18 mouse cellular contexts compared by ENCODE assay signal in genomic region chr5:125925856-125926497, GRCm38 (mm10).
DNase-seq lines count a peak whose midpoint lies in the region; ATAC-seq and TF ChIP-seq lines count a peak whose summit lies in the region.
"Had no signal": no experiment of that assay in that cellular context is flagged by ENCODE, and none has a peak within 500 bp of the region (broad histone marks: within the 10 kb centered on the region; RNA-seq: fewer than 3 reads in every experiment).

No protein-coding gene starts in this region.

- 0 out of 2 replicates have a peak, but pooled peaks have one; percentile 42 for ATAC-seq in hindbrain, embryonic 15.5 days (ENCODE audit: low FRiP score, low read depth)

- 37% methylated on average over 7 of the region's 7 CpGs for WGBS in hindbrain, embryonic 15.5 days

- no peaks in the 10 kb centered on the region for H3K36me3 ChIP-seq in hindbrain, embryonic 15.5 days
- H3K36me3 ChIP-seq: heart, embryonic 12.5 days; midbrain, embryonic 12.5 days had no signal

- TF ChIP-seq CTCF in left cerebral cortex, adult 2 months (IDR thresholded peaks at IDR 0.05): no peak

- H3K4me2 ChIP-seq in hindbrain, embryonic 15.5 days: no peak overlapping the region
- H3K4me2 ChIP-seq: heart, embryonic 12.5 days; midbrain, embryonic 12.5 days had no signal

- intact Hi-C loops in left cerebral cortex, adult 2 months (cut with DNase I): loop anchor here (2.0 to 5.0 kb wide), 2 partner anchors 119 to 341 kb away; no protein-coding TSS in a partner anchor
- intact Hi-C loops in left cerebral cortex, postnatal 10 days (cut with DNase I): no loop called here

- DNase-seq in cerebellum, postnatal 36 days: peak; percentile 22 to 23
- DNase-seq in cerebellum, adult 18-20 months: no peak
- DNase-seq in left cerebral cortex, adult 2 months (ENCODE audit: extremely low spot score in 1 of 2, low spot score in 2 of 2): no peak
- no peak for DNase-seq in left cerebral cortex, postnatal 10 days (ENCODE audit: extremely low spot score in 1 of 2, low spot score in 2 of 2)
- DNase-seq in brain, adult 2 months (ENCODE audit: low read depth, low spot score): peak; percentile 54
- DNase-seq in adrenal gland, postnatal 36 days: no peak
- DNase-seq: B cell, adult 2 months; heart, postnatal 4 days; kidney, adult 11 months; kidney, postnatal 14 days; liver; lung, adult 18-20 months; lung, postnatal 4 days; thymus, postnatal 14 days had no signal

- H3K27me3 ChIP-seq in hindbrain, embryonic 15.5 days: no peaks in the 10 kb centered on the region
- H3K27me3 ChIP-seq: heart, embryonic 12.5 days had no signal

- H3K4me1 ChIP-seq in hindbrain, embryonic 15.5 days (replicated peaks): peaks cover 4% of the 10 kb centered on the region; the same call in 1 of the 2 replicates
- H3K4me1 ChIP-seq: heart, embryonic 12.5 days had no signal

- peak overlapping the region; percentile 69 for H3K27ac ChIP-seq in left cerebral cortex, adult 2 months
- H3K27ac ChIP-seq in hindbrain, embryonic 15.5 days (replicated peaks): no peak overlapping the region
- H3K27ac ChIP-seq: midbrain, embryonic 12.5 days had no signal

- no peaks in the 10 kb centered on the region for H3K9me3 ChIP-seq in hindbrain, embryonic 15.5 days
- H3K9me3 ChIP-seq: midbrain, embryonic 12.5 days had no signal

- H3K9ac ChIP-seq in hindbrain, embryonic 15.5 days: no peak overlapping the region
- H3K9ac ChIP-seq: heart, embryonic 12.5 days; midbrain, embryonic 12.5 days had no signal

- no peak overlapping the region for H3K4me3 ChIP-seq in left cerebral cortex, adult 2 months
- no peak overlapping the region for H3K4me3 ChIP-seq in hindbrain, embryonic 15.5 days
- H3K4me3 ChIP-seq: erythroblast, embryonic 14.5 days; heart, embryonic 12.5 days; midbrain, embryonic 12.5 days had no signal

Comparison
In these comparisons a context has a peak if more than half of its experiments do, and no peak if none do; other contexts are left out.
1. DNase-seq: peak in cerebellum, postnatal 36 days (2 of 2) and brain, adult 2 months (single experiment); none in cerebellum, adult 18-20 months (0 of 2), left cerebral cortex, adult 2 months (0 of 2), left cerebral cortex, postnatal 10 days (0 of 2) and adrenal gland, postnatal 36 days (0 of 2).